Mouse (Mus musculus) limb, embryonic 15.5 days (tissue): Measurements from ENCODE around the gene Gm10944. TPM values are rescaled to one million over a fixed set of nuclear protein-coding genes. Genes with fewer than 3 reads are reported as not detected.

Experiments
- ATAC-seq: fragments of 200-750 bp; cut with Nextera tagmentation; 2 replicates; pipeline ENCODE4 v1.8.0; 2017; ENCODE audit warnings: low read depth, moderate TSS enrichment; ENCODE audit not compliant: insufficient number of reproducible peaks, low FRiP score, low TSS enrichment
- H3K27ac ChIP-seq: fragments of 300-500 bp; sonication (generic); 2 replicates; pipeline ENCODE4 v1.5.1; 2015; ENCODE audit warnings: moderate library complexity, mild to moderate bottlenecking, inconsistent platforms
- H3K27me3 ChIP-seq: fragments of 300-500 bp; sonication (generic); 2 replicates; pipeline ENCODE4 v1.6.1; 2015; ENCODE audit warnings: inconsistent platforms
- H3K36me3 ChIP-seq: fragments of 300-500 bp; sonication (generic); 2 replicates; pipeline ENCODE4 v1.6.1; 2015; ENCODE audit warnings: inconsistent platforms
- H3K4me1 ChIP-seq: fragments of 300-500 bp; sonication (generic); 2 replicates; pipeline ENCODE4 v1.6.1; 2015; ENCODE audit warnings: inconsistent platforms
- H3K4me2 ChIP-seq: fragments of 300-500 bp; sonication (generic); 2 replicates; pipeline ENCODE4 v1.6.1; 2015; ENCODE audit warnings: mild to moderate bottlenecking, inconsistent platforms
- H3K4me3 ChIP-seq: fragments of 300-500 bp; sonication (generic); 2 replicates; pipeline ENCODE4 v1.5.1; 2015; ENCODE audit warnings: mild to moderate bottlenecking, inconsistent platforms
- H3K9ac ChIP-seq: fragments of 300-500 bp; sonication (generic); 2 replicates; pipeline ENCODE4 v1.6.1; 2015; ENCODE audit warnings: inconsistent platforms
- H3K9me3 ChIP-seq: fragments of 300-500 bp; sonication (generic); 2 replicates; pipeline ENCODE4 v1.6.1; 2016; ENCODE audit warnings: inconsistent platforms
- WGBS: fragments of 180-500 bp; shearing (Covaris S2); methylation state at CpG from one replicate; pipeline ENCODE4 v1.1.7; 2015; 5-methylcytosine and 5-hydroxymethylcytosine counted together
- polyA plus RNA-seq: library from polyadenylated mRNA; unstranded; fragments of >200 nt; fragmentation: Nextera tagmentation; extraction: Ambion mirVana; gene quantifications from 2 replicates; pipeline ENCODE4 v1.2.1, GENCODE M21; 2015

Gm10944 gene
- polyA plus RNA-seq, 1 experiment from 2014 or later = not detected

DNA sequence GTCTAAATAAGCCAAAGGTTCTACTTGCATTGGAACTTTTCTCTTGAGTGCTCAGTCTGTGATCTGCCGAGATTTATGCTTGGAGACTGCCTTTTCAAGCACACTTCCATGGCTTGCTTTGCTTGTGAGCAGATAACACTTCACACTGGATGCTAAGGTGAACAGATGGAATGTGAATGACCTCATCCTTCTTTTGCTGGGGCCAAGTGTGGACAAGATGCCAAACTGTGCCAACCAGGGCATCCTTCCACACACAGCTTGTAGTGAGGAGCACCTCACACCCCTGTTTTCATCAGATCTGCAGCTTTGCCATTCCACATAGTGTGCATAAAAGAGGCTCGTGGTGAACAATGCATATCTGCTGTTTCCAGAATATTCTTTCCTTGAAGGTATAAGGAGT, 29.7 kb downstream of the Gm10944 start:
- H3K9me3 ChIP-seq = no peaks in the 10 kb centered on the region
- H3K36me3 ChIP-seq = no peaks in the 10 kb centered on the region
- no peak overlapping the region for H3K4me2 ChIP-seq
- H3K9ac ChIP-seq = no peak overlapping the region
- H3K4me3 ChIP-seq = no peak overlapping the region
- no peaks in the 10 kb centered on the region for H3K4me1 ChIP-seq
- no peak for ATAC-seq
- no peak overlapping the region for H3K27ac ChIP-seq
- WGBS = 75% methylated on average over 2 of the region's 2 CpGs
- no peaks in the 10 kb centered on the region for H3K27me3 ChIP-seq

DNA sequence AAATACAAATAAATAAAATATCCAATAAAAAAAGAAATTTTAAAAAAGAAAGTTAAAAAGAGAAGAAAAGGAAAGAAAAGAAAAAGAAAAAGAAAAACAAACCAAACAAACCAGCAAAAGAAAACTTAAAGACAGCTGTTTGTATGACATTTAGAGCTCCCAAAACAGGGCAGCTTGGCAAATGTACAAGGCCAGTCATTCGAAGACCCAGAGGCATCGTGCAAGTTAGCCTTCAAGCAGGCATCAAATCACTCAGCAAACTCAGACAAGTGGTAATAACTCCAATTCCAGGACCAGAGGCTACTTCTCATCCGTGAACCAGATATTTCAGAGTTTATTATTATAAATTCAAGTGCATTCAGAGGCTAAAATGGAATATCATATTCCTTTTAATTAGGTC, 45.4 kb downstream of the Gm10944 start:
- Histone ChIP-seq H3K27me3 (no peaks in the 10 kb centered on the region), H3K4me1 (no peaks in the 10 kb centered on the region), H3K27ac (no peak overlapping the region), H3K9me3 (no peaks in the 10 kb centered on the region), H3K4me2 (no peak overlapping the region), H3K9ac (no peak overlapping the region), H3K4me3 (no peak overlapping the region), H3K36me3 (no peaks in the 10 kb centered on the region)
- ATAC-seq = no peak
- 76% methylated on average over 3 of the region's 3 CpGs for WGBS

Other genes starting within 250 kb of the Gm10944 start
- 0.10 and 0.16 TPM in 2 replicates for gene Adgb, start 209.0 kb upstream of the Gm10944 start, polyA plus RNA-seq
- gene Rab32, start 123.1 kb upstream of the Gm10944 start, polyA plus RNA-seq = 32.9 and 35.2 TPM in 2 replicates